Mouse (Mus musculus) adrenal gland, postnatal 25 days (tissue): ENCODE measurements around the gene Dppa1. TPM values are rescaled to one million over a fixed set of nuclear protein-coding genes. Genes with fewer than 3 reads are reported as not detected.

Source experiments
- total RNA-seq: library from RNA; stranded (reverse); gene quantifications from 2 replicates; pipeline ENCODE4 v1.2.3, GENCODE M21; 2021

Gene Dppa1
- total RNA-seq, 1 experiment from 2014 or later = not detected

Other genes with a start within 250 kb of the Dppa1 start
- 0.30 TPM in 1 of 2 replicates, not detected in the other for gene Itk, start 239.7 kb downstream of the Dppa1 start, total RNA-seq
- not detected in 2 replicates for gene Fam71b, start 232.7 kb downstream of the Dppa1 start, total RNA-seq
- 37.7 and 59.3 TPM in 2 replicates for gene Med7, start 192.3 kb downstream of the Dppa1 start, total RNA-seq
- 0.64 and 0.90 TPM in 2 replicates for gene Havcr2, start 174.3 kb downstream of the Dppa1 start, total RNA-seq
- gene Gm12169, start 105.0 kb downstream of the Dppa1 start, total RNA-seq = not detected in 2 replicates
- gene BC053393, start 57.7 kb downstream of the Dppa1 start, total RNA-seq = not detected in 2 replicates
- gene Timd2, start 77.8 kb upstream of the Dppa1 start, total RNA-seq = 0.71 TPM in 1 of 2 replicates, not detected in the other
- not detected in 2 replicates for gene Havcr1, start 105.8 kb upstream of the Dppa1 start, total RNA-seq
- gene Timd4, start 181.5 kb upstream of the Dppa1 start, total RNA-seq = 0.27 TPM in 1 of 2 replicates, not detected in the other